Mouse (Mus musculus): ENCODE data around the gene 1700018F24Rik.
"Not testable (repeated sequence)": the region's sequence is repeated elsewhere in the genome, so short reads cannot be mapped to it uniquely, and the experiment has no call there.

GRCm38 (mm10) chr5:145054187-145054586 is 11.4 kb downstream of the 1700018F24Rik start:
- not testable (repeated sequence) for TF ChIP-seq CTCF, EP300 (IDR thresholded peaks at IDR 0.05; ENCODE audit: low read depth)
